Mouse (Mus musculus): ENCODE results near the gene AC141477.1.

DNA sequence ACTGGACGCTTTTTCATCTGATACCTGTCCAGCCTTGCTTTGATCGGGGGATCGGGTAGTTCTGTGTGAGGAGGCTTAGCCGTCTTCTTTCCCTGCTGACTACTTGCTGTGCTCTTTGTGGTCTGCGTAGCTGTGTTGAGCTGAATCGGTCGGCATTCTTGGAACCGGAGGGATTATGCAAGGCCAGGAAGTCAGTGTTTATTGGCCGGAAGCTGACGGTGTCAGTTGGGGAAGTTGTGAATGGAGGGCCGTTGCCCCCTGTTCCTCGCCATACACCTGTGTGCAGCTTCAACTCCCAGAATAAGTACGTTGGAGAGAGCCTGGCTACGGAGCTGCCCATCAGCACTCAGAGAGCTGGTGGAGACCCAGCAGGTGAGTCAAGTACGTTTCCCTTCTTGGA, 49.0 kb upstream of the AC141477.1 start:
- TF ChIP-seq CTCF (IDR thresholded peaks at IDR 0.05; ENCODE audit: insufficient read depth, low read depth, low read length): no peak
- TF ChIP-seq POLR2A (IDR thresholded peaks at IDR 0.05; ENCODE audit: insufficient read depth, low read depth, low read length): no peak
